Mouse (Mus musculus): ENCODE results near the gene Scn4b. TPM values are rescaled to one million over a fixed set of nuclear protein-coding genes. Genes with fewer than 3 reads are reported as not detected.

The Scn4b gene
- polyA plus RNA-seq, 1 experiment from 2014 or later = not detected

- no peak overlapping the region for H3K9ac ChIP-seq
- H3K36me3 ChIP-seq (ENCODE audit: insufficient read depth) = 0 out of 2 replicates have a peak, but pooled peaks cover 4% of the 10 kb centered on the region
- TF ChIP-seq CTCF (IDR thresholded peaks at IDR 0.05; ENCODE audit: low read depth) = no peak
- H3K9me3 ChIP-seq (ENCODE audit: low read depth, low read length) = no peaks in the 10 kb centered on the region
- 61% methylated on average over 7 of the region's 7 CpGs for WGBS
- H3K4me2 ChIP-seq = no peak overlapping the region
- no peaks in the 10 kb centered on the region for H3K27me3 ChIP-seq (ENCODE audit: insufficient read depth, low read length)
- ATAC-seq (ENCODE audit: insufficient read depth) = no peak
- no peaks in the 10 kb centered on the region for H3K4me1 ChIP-seq (ENCODE audit: insufficient read depth)
- no peak overlapping the region for H3K27ac ChIP-seq (ENCODE audit: low read depth)
- no peak overlapping the region for H3K4me3 ChIP-seq (ENCODE audit: low read depth, low read length)
- no peak for DNase-seq
These were observed 11.3 kb upstream of the Scn4b start for GRCm38 (mm10) chr9:45126941-45127340.

GRCm38 (mm10) chr9:45130119-45130518 lies 8.1 kb upstream of the Scn4b start:
- no peak for DNase-seq
- Histone ChIP-seq H3K9me3 (ENCODE audit: low read depth, low read length) (no peaks in the 10 kb centered on the region), H3K4me1 (ENCODE audit: insufficient read depth) (no peaks in the 10 kb centered on the region), H3K9ac (no peak overlapping the region), H3K36me3 (ENCODE audit: insufficient read depth) (0 out of 2 replicates have a peak, but pooled peaks cover 4% of the 10 kb centered on the region), H3K4me2 (no peak overlapping the region), H3K4me3 (ENCODE audit: low read depth, low read length) (no peak overlapping the region), H3K27ac (ENCODE audit: low read depth) (no peak overlapping the region), H3K27me3 (ENCODE audit: insufficient read depth, low read length) (peaks cover 4% of the 10 kb centered on the region; the same call in 1 of the 2 replicates)
- TF ChIP-seq CTCF (IDR thresholded peaks at IDR 0.05; ENCODE audit: low read depth) = no peak
- ATAC-seq (ENCODE audit: insufficient read depth) = no peak
- WGBS = 80% methylated on average over 3 of the region's 3 CpGs

- Histone ChIP-seq H3K9ac (no peak overlapping the region), H3K4me2 (no peak overlapping the region), H3K36me3 (ENCODE audit: insufficient read depth) (no peaks in the 10 kb centered on the region), H3K27me3 (ENCODE audit: insufficient read depth, low read length) (peaks cover 38% of the 10 kb centered on the region), H3K4me1 (ENCODE audit: insufficient read depth) (no peaks in the 10 kb centered on the region), H3K9me3 (ENCODE audit: low read depth, low read length) (no peaks in the 10 kb centered on the region), H3K4me3 (ENCODE audit: low read depth, low read length) (no peak overlapping the region), H3K27ac (ENCODE audit: low read depth) (no peak overlapping the region)
- TF ChIP-seq CTCF (IDR thresholded peaks at IDR 0.05; ENCODE audit: low read depth) = peak; percentile 75
- 24% methylated on average over 5 of the region's 5 CpGs for WGBS
- DNase-seq = peak; percentile 72
- ATAC-seq (ENCODE audit: insufficient read depth) = no peak
These were observed 4.5 kb upstream of the Scn4b start for GRCm38 (mm10) chr9:45133484-45134310.

- ATAC-seq (ENCODE audit: insufficient read depth) = no peak
- H3K4me3 ChIP-seq (ENCODE audit: low read depth, low read length) = no peak overlapping the region
- H3K9me3 ChIP-seq (ENCODE audit: low read depth, low read length) = no peaks in the 10 kb centered on the region
- H3K36me3 ChIP-seq (ENCODE audit: insufficient read depth) = no peaks in the 10 kb centered on the region
- 20% methylated on average over 7 of the region's 7 CpGs for WGBS
- H3K4me1 ChIP-seq (ENCODE audit: insufficient read depth) = no peaks in the 10 kb centered on the region
- no peak for DNase-seq
- no peak for TF ChIP-seq CTCF (IDR thresholded peaks at IDR 0.05; ENCODE audit: low read depth)
- no peak overlapping the region for H3K27ac ChIP-seq (ENCODE audit: low read depth)
- peaks cover 59% of the 10 kb centered on the region for H3K27me3 ChIP-seq (ENCODE audit: insufficient read depth, low read length)
- no peak overlapping the region for H3K9ac ChIP-seq
- no peak overlapping the region for H3K4me2 ChIP-seq
These were observed 1.6 kb upstream of the Scn4b start for GRCm38 (mm10) chr9:45136442-45137169.

GRCm38 (mm10) chr9:45139082-45139481 lies 887 bp downstream of the Scn4b start:
- TF ChIP-seq CTCF (IDR thresholded peaks at IDR 0.05; ENCODE audit: low read depth) = no peak
- no peaks in the 10 kb centered on the region for H3K9me3 ChIP-seq (ENCODE audit: low read depth, low read length)
- peak overlapping the region; percentile 93 for H3K4me2 ChIP-seq
- H3K9ac ChIP-seq = peak overlapping the region; percentile 21; the same call in 1 of the 2 replicates
- ATAC-seq (ENCODE audit: insufficient read depth) (no peak), DNase-seq (no peak)
- peak overlapping the region; percentile 48 for H3K4me3 ChIP-seq (ENCODE audit: low read depth, low read length)
- no peaks in the 10 kb centered on the region for H3K36me3 ChIP-seq (ENCODE audit: insufficient read depth)
- H3K4me1 ChIP-seq (ENCODE audit: insufficient read depth) = no peaks in the 10 kb centered on the region
- H3K27me3 ChIP-seq (ENCODE audit: insufficient read depth, low read length) = peaks cover 70% of the 10 kb centered on the region
- H3K27ac ChIP-seq (ENCODE audit: low read depth) = no peak overlapping the region
- WGBS = 2% methylated on average over 7 of the region's 7 CpGs

- ATAC-seq (ENCODE audit: insufficient read depth) (no peak), DNase-seq (no peak)
- Histone ChIP-seq H3K9ac (no peak overlapping the region), H3K4me3 (ENCODE audit: low read depth, low read length) (no peak overlapping the region), H3K27me3 (ENCODE audit: insufficient read depth, low read length) (peaks cover 76% of the 10 kb centered on the region), H3K4me2 (no peak overlapping the region), H3K36me3 (ENCODE audit: insufficient read depth) (no peaks in the 10 kb centered on the region), H3K4me1 (ENCODE audit: insufficient read depth) (no peaks in the 10 kb centered on the region), H3K27ac (ENCODE audit: low read depth) (no peak overlapping the region), H3K9me3 (ENCODE audit: low read depth, low read length) (no peaks in the 10 kb centered on the region)
- TF ChIP-seq CTCF (IDR thresholded peaks at IDR 0.05; ENCODE audit: low read depth) = no peak
- 55% methylated on average over 7 of the region's 7 CpGs for WGBS
These were observed 2.8 kb downstream of the Scn4b start for GRCm38 (mm10) chr9:45140945-45141344.

- Histone ChIP-seq H3K4me1 (ENCODE audit: insufficient read depth) (no peaks in the 10 kb centered on the region), H3K36me3 (ENCODE audit: insufficient read depth) (no peaks in the 10 kb centered on the region), H3K4me2 (no peak overlapping the region), H3K27me3 (ENCODE audit: insufficient read depth, low read length) (peaks cover 66% of the 10 kb centered on the region), H3K27ac (ENCODE audit: low read depth) (no peak overlapping the region), H3K9ac (no peak overlapping the region), H3K9me3 (ENCODE audit: low read depth, low read length) (no peaks in the 10 kb centered on the region), H3K4me3 (ENCODE audit: low read depth, low read length) (no peak overlapping the region)
- DNase-seq = no peak
- no peak for ATAC-seq (ENCODE audit: insufficient read depth)
- TF ChIP-seq CTCF (IDR thresholded peaks at IDR 0.05; ENCODE audit: low read depth) = no peak
- WGBS = 49% methylated on average over 3 of the region's 3 CpGs
These were observed 4.5 kb downstream of the Scn4b start for GRCm38 (mm10) chr9:45142686-45143085.

All from lung, embryonic 14.5 days (tissue).